Mouse (Mus musculus) MN1 (cell line): Measurements from ENCODE around the gene Ncoa3.

Experiments
- DNase-seq: peaks from one replicate; pipeline ENCODE4 v3.0.0-alpha.2; 2016; ENCODE audit warnings: low spot score

Gene Ncoa3

GRCm38 (mm10) chr2:166105911-166106310 is 113.5 kb downstream of the Ncoa3 start:
- peak; percentile 75 for DNase-seq

- DNase-seq: peak; percentile 51
These were observed 114.2 kb downstream of the Ncoa3 start for GRCm38 (mm10) chr2:166106631-166107030.

- DNase-seq: no peak
These were observed 115.5 kb downstream of the Ncoa3 start for GRCm38 (mm10) chr2:166107911-166108310.

GRCm38 (mm10) chr2:166108326-166108725 is 115.9 kb downstream of the Ncoa3 start:
- DNase-seq: peak; percentile 92

- no peak for DNase-seq
These were observed 118.3 kb downstream of the Ncoa3 start for GRCm38 (mm10) chr2:166110764-166111163.

GRCm38 (mm10) chr2:166111238-166111637 is 118.8 kb downstream of the Ncoa3 start:
- DNase-seq: no peak

- DNase-seq: no peak
These were observed 119.4 kb downstream of the Ncoa3 start for GRCm38 (mm10) chr2:166111831-166112250.

- no peak for DNase-seq
These were observed 120.5 kb downstream of the Ncoa3 start for GRCm38 (mm10) chr2:166112986-166113385.

- DNase-seq: no peak
These were observed 123.3 kb downstream of the Ncoa3 start for GRCm38 (mm10) chr2:166115571-166116277.

GRCm38 (mm10) chr2:166116278-166116608 is 123.8 kb downstream of the Ncoa3 start:
- DNase-seq: no peak

- no peak for DNase-seq
These were observed 124.3 kb downstream of the Ncoa3 start for GRCm38 (mm10) chr2:166116704-166117103.

- no peak for DNase-seq
These were observed 127.6 kb downstream of the Ncoa3 start for GRCm38 (mm10) chr2:166119992-166120391.

- no peak for DNase-seq
These were observed 129.4 kb downstream of the Ncoa3 start for GRCm38 (mm10) chr2:166121681-166122355.

- DNase-seq: peak; percentile 21
These were observed 130.3 kb downstream of the Ncoa3 start for GRCm38 (mm10) chr2:166122781-166123180.
